Mouse (Mus musculus): Measurements from ENCODE around the gene Adipor1. TPM values are rescaled to one million over a fixed set of nuclear protein-coding genes. Genes with fewer than 3 reads are reported as not detected.
"Not testable (repeated sequence)": the region's sequence is repeated elsewhere in the genome, so short reads cannot be mapped to it uniquely, and the experiment has no call there.

The Adipor1 gene
- polyA plus RNA-seq, 1 experiment = 113 TPM

DNA sequence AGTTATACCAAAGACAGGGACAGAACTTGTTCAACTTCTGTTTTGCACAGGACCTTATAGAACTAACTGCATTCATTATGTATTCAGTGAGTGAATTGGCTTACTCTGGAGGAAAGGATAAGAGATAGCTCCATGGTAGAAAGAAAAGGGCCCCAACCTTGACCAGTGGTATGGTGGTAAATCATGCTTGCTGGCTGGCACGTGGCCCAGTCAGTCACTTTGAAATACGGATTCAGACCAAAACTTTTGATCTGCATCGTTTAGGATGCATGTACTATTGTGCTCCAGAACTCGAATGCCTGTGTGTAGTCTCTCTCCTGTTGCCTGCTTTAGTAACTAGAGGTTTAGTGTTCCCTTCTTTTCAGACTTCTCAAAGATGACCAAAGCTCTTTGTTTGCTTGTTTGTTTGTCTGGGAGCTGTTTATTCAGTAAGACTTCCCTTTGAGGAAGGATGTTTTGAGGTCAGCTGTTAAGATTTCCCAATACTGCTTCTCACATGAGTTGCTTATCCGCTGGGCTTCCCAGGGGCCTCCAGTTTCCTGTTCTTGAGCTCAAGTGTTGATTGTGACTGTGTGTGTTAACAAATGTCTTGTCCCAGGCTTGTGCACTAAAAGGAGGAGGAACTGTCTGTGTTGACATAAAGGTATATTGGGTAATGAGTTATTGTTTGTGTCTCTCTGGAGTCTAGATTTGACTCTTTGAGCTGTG, 4.7 kb downstream of the Adipor1 start:
- WGBS = 18% methylated on average over 5 of the region's 5 CpGs
- TF ChIP-seq POLR2A (IDR thresholded peaks at IDR 0.05; ENCODE audit: low read depth, low read length) (no peak), CTCF (conservative IDR thresholded peaks at IDR 0.05; ENCODE audit: insufficient read depth, insufficient read length, low read depth, low read length) (no peak)
- Histone ChIP-seq H3K27me3 (replicated peaks; ENCODE audit: control insufficient read depth, insufficient read depth, low read length) (no peaks in the 10 kb centered on the region), H3K27ac (ENCODE audit: insufficient read depth, low read depth, low read length) (peak overlapping the region; percentile 53), H3K4me3 (ENCODE audit: insufficient read depth, low read depth, low read length) (no peak overlapping the region), H3K4me1 (ENCODE audit: control insufficient read depth, insufficient read depth, low read length) (peaks cover 31% of the 10 kb centered on the region), H3K36me3 (ENCODE audit: control insufficient read depth, insufficient read depth, low read length) (peaks cover 2% of the 10 kb centered on the region; the same call in 1 of the 2 replicates)
- peak; percentile 59 for DNase-seq

- H3K4me1 ChIP-seq (ENCODE audit: control insufficient read depth, insufficient read depth, low read length) = peaks cover 14% of the 10 kb centered on the region
- 65% methylated on average over 10 of the region's 10 CpGs for WGBS
- TF ChIP-seq POLR2A (IDR thresholded peaks at IDR 0.05; ENCODE audit: low read depth, low read length) = no peak
- no peak for TF ChIP-seq CTCF (conservative IDR thresholded peaks at IDR 0.05; ENCODE audit: insufficient read depth, insufficient read length, low read depth, low read length)
- no peak overlapping the region for H3K4me3 ChIP-seq (ENCODE audit: insufficient read depth, low read depth, low read length)
- no peaks in the 10 kb centered on the region for H3K27me3 ChIP-seq (replicated peaks; ENCODE audit: control insufficient read depth, insufficient read depth, low read length)
- no peak for DNase-seq
- no peak overlapping the region for H3K27ac ChIP-seq (ENCODE audit: insufficient read depth, low read depth, low read length)
- H3K36me3 ChIP-seq (ENCODE audit: control insufficient read depth, insufficient read depth, low read length) = peaks cover 3% of the 10 kb centered on the region; the same call in 1 of the 2 replicates
These were observed 8.7 kb downstream of the Adipor1 start for GRCm38 (mm10) chr1:134423911-134424310.

GRCm38 (mm10) chr1:134426289-134426688, 11.1 kb downstream of the Adipor1 start:
- no peaks in the 10 kb centered on the region for H3K27me3 ChIP-seq (replicated peaks; ENCODE audit: control insufficient read depth, insufficient read depth, low read length)
- WGBS = 94% methylated on average over 5 of the region's 5 CpGs
- H3K27ac ChIP-seq (ENCODE audit: insufficient read depth, low read depth, low read length) = no peak overlapping the region
- TF ChIP-seq CTCF (conservative IDR thresholded peaks at IDR 0.05; ENCODE audit: insufficient read depth, insufficient read length, low read depth, low read length) (no peak), POLR2A (IDR thresholded peaks at IDR 0.05; ENCODE audit: low read depth, low read length) (no peak)
- H3K36me3 ChIP-seq (ENCODE audit: control insufficient read depth, insufficient read depth, low read length) = peaks cover 3% of the 10 kb centered on the region; the same call in 1 of the 2 replicates
- no peak overlapping the region for H3K4me3 ChIP-seq (ENCODE audit: insufficient read depth, low read depth, low read length)
- no peak for DNase-seq
- H3K4me1 ChIP-seq (ENCODE audit: control insufficient read depth, insufficient read depth, low read length) = no peaks in the 10 kb centered on the region

GRCm38 (mm10) chr1:134433002-134433401, 17.8 kb downstream of the Adipor1 start:
- H3K4me3 ChIP-seq (ENCODE audit: insufficient read depth, low read depth, low read length) = no peak overlapping the region
- peaks cover 6% of the 10 kb centered on the region; the same call in 1 of the 2 replicates for H3K36me3 ChIP-seq (ENCODE audit: control insufficient read depth, insufficient read depth, low read length)
- no peaks in the 10 kb centered on the region for H3K4me1 ChIP-seq (ENCODE audit: control insufficient read depth, insufficient read depth, low read length)
- no peaks in the 10 kb centered on the region for H3K27me3 ChIP-seq (replicated peaks; ENCODE audit: control insufficient read depth, insufficient read depth, low read length)
- DNase-seq = no peak
- TF ChIP-seq POLR2A (IDR thresholded peaks at IDR 0.05; ENCODE audit: low read depth, low read length) = no peak
- no peak for TF ChIP-seq CTCF (conservative IDR thresholded peaks at IDR 0.05; ENCODE audit: insufficient read depth, insufficient read length, low read depth, low read length)
- 68% methylated on average over 10 of the region's 10 CpGs for WGBS
- 0 out of 2 replicates have a peak overlapping the region, but pooled peaks have one; percentile 20 for H3K27ac ChIP-seq (ENCODE audit: insufficient read depth, low read depth, low read length)

DNA sequence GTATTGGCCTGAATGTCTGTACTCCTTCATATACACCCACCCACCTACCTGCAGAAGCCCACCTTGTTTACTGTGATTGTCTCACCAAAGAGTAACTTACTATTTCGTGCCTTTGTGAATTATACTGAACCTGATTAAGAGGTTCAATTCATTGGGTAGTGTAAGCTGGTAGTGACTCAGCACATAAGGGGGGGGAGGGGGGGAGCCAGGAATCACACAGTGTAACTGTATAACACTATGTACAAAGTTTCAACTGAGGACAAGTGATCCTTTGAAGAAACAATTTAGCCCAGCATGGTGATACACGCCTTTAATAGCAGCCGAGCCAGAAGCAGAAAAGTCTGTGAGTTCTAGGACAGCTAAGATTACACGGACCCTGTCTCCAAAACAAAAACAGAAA, 18.3 kb downstream of the Adipor1 start:
- Histone ChIP-seq H3K27me3 (replicated peaks; ENCODE audit: control insufficient read depth, insufficient read depth, low read length) (no peaks in the 10 kb centered on the region), H3K36me3 (ENCODE audit: control insufficient read depth, insufficient read depth, low read length) (peaks cover 6% of the 10 kb centered on the region; the same call in 1 of the 2 replicates), H3K4me3 (ENCODE audit: insufficient read depth, low read depth, low read length) (no peak overlapping the region), H3K27ac (ENCODE audit: insufficient read depth, low read depth, low read length) (no peak overlapping the region), H3K4me1 (ENCODE audit: control insufficient read depth, insufficient read depth, low read length) (no peaks in the 10 kb centered on the region)
- WGBS = 88% methylated on average over 4 of the region's 4 CpGs
- TF ChIP-seq POLR2A (IDR thresholded peaks at IDR 0.05; ENCODE audit: low read depth, low read length) = no peak
- TF ChIP-seq CTCF (conservative IDR thresholded peaks at IDR 0.05; ENCODE audit: insufficient read depth, insufficient read length, low read depth, low read length) = no peak
- no peak for DNase-seq

- 39% methylated on average over 4 of the region's 4 CpGs for WGBS
- Histone ChIP-seq H3K4me3 (ENCODE audit: insufficient read depth, low read depth, low read length) (no peak overlapping the region), H3K36me3 (ENCODE audit: control insufficient read depth, insufficient read depth, low read length) (peaks cover 4% of the 10 kb centered on the region; the same call in 1 of the 2 replicates), H3K27ac (ENCODE audit: insufficient read depth, low read depth, low read length) (no peak overlapping the region), H3K27me3 (replicated peaks; ENCODE audit: control insufficient read depth, insufficient read depth, low read length) (no peaks in the 10 kb centered on the region), H3K4me1 (ENCODE audit: control insufficient read depth, insufficient read depth, low read length) (no peaks in the 10 kb centered on the region)
- DNase-seq = peak; percentile 39
- peak; percentile 42 for TF ChIP-seq CTCF (conservative IDR thresholded peaks at IDR 0.05; ENCODE audit: insufficient read depth, insufficient read length, low read depth, low read length)
- no peak for TF ChIP-seq POLR2A (IDR thresholded peaks at IDR 0.05; ENCODE audit: low read depth, low read length)
These were observed 20.2 kb downstream of the Adipor1 start for GRCm38 (mm10) chr1:134435414-134435813.

DNA sequence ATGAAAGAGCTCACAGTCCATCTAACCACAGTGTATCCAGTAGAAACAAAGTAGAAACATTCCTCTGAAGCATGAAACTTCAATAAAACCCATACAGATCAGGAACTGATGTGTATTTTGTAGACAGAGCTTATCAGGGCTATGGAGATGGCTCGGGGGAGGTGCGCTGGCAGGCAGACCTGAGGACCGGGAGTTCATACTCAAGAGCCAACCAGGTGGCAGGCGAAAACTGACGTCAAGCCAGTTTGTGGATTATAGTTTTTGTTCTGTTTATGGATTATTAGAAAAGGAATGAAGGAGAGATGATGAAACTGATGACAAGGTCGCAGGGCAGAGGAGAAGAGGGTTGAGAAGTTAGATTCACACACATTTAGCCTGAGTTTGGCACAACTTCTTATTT, 25.3 kb downstream of the Adipor1 start:
- H3K4me1 ChIP-seq (ENCODE audit: control insufficient read depth, insufficient read depth, low read length) = no peaks in the 10 kb centered on the region
- H3K36me3 ChIP-seq (ENCODE audit: control insufficient read depth, insufficient read depth, low read length) = no peaks in the 10 kb centered on the region
- no peak for TF ChIP-seq CTCF (conservative IDR thresholded peaks at IDR 0.05; ENCODE audit: insufficient read depth, insufficient read length, low read depth, low read length)
- TF ChIP-seq POLR2A (IDR thresholded peaks at IDR 0.05; ENCODE audit: low read depth, low read length) = no peak
- DNase-seq = no peak
- no peaks in the 10 kb centered on the region for H3K27me3 ChIP-seq (replicated peaks; ENCODE audit: control insufficient read depth, insufficient read depth, low read length)
- no peak overlapping the region for H3K27ac ChIP-seq (ENCODE audit: insufficient read depth, low read depth, low read length)
- WGBS = 96% methylated on average over 6 of the region's 6 CpGs
- H3K4me3 ChIP-seq (ENCODE audit: insufficient read depth, low read depth, low read length) = no peak overlapping the region

DNA sequence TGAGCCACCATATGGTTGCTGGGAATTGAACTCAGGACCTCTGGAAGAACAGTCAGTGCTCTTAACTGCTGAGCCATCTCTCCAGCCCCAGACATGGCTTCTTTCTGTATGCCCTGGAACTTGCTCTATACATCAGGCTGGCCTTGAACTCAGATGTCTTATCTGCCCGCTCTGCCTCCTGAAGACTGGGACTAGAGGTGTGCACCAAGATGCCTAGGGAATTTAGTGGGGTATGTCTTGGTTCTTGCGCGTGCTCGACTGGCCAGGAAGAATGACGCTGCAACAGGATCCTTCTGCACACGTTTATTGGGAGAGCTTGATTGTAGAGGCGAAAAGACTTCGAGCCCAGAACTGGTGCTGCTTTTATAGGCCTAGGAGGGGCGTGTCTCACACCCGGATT, 26.6 kb downstream of the Adipor1 start:
- 87% methylated on average over 8 of the region's 10 CpGs for WGBS
- H3K27me3 ChIP-seq (replicated peaks; ENCODE audit: control insufficient read depth, insufficient read depth, low read length); H3K4me1 ChIP-seq (ENCODE audit: control insufficient read depth, insufficient read depth, low read length); H3K27ac ChIP-seq (ENCODE audit: insufficient read depth, low read depth, low read length); DNase-seq; H3K36me3 ChIP-seq (ENCODE audit: control insufficient read depth, insufficient read depth, low read length); H3K4me3 ChIP-seq (ENCODE audit: insufficient read depth, low read depth, low read length): not testable (repeated sequence)
